Mouse (Mus musculus): ENCODE measurements around the gene Fgd2.
"Not testable (repeated sequence)": the region's sequence is repeated elsewhere in the genome, so short reads cannot be mapped to it uniquely, and the experiment has no call there.

Gene Fgd2

DNA sequence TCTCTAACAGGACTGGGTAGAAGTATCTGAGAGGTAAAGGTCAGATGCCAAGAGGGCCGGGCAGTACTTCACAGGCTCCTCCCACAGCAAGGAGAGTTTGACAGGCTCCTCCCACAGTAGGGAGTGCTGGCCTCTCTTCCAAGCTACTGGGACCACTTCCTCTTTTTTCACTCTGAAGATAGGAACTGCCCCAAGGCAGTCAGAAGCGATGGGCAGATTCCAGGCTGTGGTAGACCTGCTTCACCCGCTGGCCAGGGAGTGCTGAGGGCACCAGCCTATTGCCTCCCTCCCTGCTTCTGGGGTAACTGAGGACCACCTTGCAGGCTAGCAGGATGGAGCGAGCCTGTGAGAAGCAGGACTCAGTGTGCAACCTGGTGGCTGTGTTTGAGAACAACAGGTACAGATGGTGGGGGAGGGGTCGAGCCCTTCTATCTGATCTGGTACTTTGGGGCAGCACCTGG lies at the start of gene Fgd2:
Gene Fgd2, plus strand, starts transcription at position 154 of the 461 bp plus-strand sequence.
- DNase-seq (ENCODE audit: low read depth, low spot score): no peak

DNA sequence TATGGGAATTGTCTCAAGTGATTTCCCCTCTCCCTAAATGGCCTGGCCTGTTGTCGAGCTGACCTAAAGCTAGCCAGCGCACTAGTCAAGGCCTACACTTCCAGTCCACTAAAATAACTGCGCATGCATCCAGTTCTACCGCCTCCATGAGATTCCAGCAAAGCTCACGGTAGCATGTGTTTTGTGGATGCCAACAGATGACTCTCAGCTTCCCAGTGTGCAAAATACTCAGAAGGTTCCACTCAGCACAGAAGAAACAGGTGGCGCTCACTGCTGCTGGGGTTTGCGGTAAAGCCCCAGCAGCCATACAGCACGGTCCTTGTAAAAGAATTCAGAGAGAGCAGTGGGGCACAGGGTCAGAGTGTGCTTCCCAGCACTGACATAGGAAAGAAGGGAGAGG lies 49.1 kb upstream of the Fgd2 start:
- DNase-seq (ENCODE audit: low read depth, low spot score): peak; percentile 53

DNA sequence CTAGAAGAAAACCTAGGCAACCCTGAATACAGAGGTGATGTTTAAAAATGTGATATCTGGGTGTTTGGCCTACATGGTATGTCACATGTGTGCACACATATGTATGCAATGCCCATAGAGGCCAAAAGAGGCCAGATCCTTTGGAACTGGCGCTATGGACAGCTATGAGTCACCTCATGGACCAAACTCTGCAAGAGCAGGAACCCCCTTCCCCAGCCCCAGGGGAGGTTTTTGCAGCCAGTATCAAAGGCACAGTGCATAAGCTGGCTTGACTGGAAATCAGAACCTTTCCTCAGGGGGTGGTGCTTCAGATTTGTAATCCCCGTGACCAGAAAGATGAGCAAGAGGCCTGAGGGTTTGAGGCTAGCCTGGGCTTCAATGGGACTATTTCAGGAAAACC lies 48.6 kb upstream of the Fgd2 start:
- no peak for DNase-seq (ENCODE audit: low read depth, low spot score)

DNA sequence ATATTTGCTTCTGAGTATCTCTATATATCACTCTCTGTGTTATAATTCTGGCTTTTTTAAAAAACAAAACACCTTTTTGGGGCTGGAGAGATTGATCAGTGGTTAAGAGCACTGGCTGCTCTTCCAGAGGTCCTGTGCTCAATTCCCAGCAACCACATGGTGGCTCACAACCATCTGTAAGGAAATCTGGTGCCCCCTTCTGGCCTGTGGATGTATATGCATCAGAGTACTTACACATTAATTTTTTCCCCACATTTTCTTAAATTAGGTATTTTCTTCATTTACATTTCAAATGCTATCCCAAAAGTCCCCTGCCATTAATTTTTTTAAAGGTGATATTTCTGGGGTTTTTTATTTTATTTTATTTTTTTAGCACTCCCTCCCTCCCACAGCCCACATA lies 47.4 kb upstream of the Fgd2 start:
- no peak for DNase-seq (ENCODE audit: low read depth, low spot score)

DNA sequence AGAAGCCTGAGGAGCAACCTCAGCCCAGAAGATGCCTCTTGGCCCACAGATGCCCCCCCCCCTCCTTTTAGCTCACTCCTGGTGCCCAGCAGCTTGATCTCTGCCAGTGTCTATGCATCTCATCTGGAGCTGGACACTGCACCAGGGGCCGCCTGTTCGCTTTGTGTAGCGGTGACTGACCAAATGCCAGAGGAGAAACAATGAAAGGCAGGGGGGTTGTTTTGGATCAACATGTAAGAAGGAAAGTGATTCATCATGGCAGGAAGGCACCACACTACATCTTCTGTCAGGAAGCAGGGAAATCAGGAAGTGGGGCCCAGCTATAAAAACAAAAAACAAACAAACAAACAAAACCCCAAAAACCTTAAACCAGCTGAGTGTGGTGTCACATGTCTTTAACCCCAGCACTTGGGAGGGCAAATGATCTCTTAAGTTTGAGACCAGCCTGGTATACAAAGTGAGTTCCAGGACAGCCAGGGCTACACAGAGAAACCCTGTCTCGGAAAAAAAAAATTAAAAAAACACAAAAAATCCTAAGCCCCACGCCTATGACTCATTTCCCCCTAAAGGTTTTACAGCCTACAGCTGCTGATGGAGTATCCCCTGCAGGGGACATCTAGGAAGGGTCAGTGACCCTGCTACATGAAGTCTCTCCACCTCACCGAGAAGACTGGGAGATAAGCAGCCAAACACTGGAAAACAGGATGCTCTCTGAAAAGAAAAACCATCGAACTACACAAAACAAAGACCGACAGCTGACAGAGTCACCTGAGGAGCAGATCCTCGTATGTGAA lies 44.8 kb upstream of the Fgd2 start:
- no peak for DNase-seq (ENCODE audit: low read depth, low spot score)

DNA sequence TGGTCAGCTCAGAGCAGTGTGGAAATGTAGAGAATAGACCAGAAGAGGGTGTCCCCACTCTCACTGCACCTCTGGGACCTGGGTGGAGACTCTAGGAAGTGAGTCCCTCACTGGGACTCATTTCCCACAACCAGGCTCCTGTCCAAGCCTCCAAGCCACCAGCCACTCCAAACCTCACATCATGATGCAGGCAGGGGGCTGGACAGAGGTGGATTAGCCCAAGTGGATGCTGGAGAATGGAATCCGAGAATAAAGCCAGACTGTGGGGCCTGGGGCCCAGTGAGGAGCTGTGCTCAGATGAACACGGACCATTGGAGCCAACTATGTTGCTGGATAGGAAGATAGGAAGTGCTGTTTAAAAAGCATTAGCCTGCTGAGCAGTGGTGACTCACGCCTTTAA lies 43.8 kb upstream of the Fgd2 start:
- no peak for DNase-seq (ENCODE audit: low read depth, low spot score)

DNA sequence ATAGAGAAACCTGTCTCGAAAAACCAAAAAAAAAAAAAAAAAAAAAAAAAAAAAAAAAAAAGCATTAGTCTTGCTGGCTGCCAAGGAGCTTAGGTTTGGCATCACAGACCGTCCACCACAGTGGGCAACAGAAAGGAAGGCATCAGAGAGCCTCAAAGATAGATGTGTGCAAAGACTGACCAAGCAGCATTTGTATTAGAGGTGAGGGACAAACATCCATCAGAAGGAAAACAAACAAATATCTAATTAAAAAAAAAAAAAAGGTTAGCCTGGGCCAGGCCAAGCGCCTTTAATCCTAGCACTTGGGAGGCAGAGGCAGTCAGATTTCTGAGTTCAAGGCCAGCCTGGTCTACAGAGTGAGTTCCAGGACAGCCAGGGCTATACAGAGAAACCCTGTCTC lies 43.3 kb upstream of the Fgd2 start, which contains the start of gene Pi16:
Gene Pi16, plus strand, starts transcription at position 301 of the 400 bp plus-strand sequence.
- not testable (repeated sequence) for DNase-seq (ENCODE audit: low read depth, low spot score)

DNA sequence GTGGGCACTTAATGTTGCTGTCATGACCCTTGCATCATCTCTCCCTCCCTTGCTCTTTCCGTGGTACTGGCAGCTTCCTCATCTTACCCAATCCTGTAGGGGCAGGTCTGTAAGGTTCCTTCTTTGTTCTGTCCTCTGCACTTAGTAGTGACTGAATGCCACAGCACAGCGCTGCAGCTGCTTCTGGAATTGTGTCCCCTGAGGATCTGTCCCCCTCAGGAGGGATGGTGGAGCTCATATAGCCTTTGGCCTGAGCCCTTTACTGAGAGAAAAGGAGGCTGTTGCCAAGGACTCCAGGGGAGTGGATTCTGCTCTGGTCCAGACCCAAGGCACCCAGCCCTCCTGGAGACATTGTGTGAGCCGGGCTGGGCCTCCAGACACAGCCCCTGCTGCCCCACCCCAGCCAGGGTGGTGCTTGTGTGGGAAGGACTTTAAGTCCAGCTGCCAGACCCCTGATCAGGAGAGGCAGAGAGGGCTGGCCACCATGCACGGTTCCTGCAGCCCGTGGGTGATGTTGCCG lies 41.9 kb upstream of the Fgd2 start:
- DNase-seq (ENCODE audit: low read depth, low spot score): no peak

DNA sequence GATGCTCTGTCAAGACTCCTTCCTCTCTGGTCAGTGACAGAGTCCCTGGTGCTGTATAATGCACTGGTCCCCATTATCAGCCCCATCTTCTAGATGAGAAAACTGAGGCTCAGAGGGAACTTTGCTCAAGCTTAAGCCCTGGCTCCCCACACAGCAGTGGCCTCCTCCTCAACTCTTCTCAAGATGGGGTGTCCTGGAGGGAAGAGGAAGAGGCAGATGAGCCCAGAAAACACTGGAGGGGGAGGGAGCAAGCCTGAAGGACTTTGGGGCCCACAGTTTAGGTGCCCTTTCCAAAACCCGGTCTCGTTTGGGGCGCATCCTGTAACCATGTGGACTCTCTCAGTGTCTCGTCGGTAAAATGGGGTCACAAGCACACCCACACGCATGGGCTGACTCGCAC lies 41.2 kb upstream of the Fgd2 start:
- no peak for DNase-seq (ENCODE audit: low read depth, low spot score)

DNA sequence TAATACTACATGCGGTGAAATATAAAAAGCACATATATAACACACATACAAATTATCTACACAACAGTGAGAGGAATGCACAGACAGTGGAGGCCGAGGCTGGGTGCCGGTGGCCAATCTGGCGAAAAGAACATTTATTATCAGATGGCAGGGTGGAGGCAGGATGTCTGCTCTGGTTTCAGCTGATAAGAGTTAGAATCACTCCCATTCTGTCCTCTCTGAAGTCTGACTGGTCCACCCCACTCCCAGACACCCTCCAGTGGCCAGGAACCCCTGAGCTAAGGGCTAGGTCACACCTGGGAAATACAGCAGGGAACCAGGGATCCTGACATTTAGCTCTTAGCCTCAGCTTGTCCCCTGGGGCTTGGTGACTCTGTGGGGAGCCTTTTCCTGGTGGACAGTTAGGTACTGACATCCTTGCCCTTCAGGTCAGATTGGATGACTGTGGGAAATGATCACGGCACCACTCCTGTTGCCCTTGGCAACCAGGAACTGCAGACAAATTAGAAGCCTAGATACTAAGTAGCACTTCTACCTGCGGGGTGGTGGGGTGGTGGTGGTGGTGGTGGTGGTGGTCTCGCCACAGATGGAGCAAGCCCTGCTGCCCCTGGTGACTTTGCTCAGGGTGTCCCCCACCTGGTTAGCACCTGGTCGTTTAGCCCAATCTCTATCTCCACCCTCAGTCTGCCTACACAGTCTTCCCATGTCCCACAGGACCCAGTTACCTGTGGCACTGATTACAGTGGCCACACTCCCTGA lies 40.7 kb upstream of the Fgd2 start:
- DNase-seq (ENCODE audit: low read depth, low spot score): no peak

DNA sequence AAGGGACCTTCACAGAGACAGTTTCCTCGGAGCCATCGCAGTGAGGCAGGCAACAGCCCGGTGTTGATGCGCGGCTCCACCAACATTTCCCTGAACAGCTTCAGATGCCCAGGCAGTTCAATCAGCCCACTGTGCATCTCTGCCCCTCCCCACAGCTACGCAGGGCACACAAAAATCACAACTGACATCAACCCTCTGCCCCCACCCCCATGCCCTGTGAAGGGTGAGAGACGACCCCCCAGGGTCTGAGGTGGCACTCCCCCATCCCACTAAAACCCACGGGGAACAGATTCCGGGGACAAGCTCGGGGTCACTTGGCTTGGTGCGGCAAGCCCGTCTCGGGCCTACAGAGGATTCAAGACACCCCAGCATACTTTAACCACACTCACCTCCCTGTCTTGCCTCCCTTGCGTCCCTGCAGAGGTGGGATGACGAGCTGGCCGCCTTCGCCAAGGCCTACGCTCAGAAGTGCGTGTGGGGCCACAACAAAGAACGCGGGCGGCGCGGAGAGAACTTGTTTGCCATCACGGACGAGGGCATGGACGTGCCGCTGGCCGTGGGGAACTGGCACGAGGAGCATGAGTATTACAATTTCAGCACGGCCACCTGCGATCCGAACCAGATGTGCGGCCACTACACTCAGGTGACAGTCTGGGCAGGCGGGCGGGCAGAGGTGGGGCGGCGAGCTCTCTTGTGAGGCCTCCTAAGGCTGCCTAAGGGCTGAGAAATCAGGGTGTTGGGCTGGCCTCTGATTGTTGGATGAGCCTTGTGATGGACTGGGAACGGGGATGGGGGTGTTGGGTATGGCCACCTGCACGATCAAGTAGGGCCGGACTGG lies 38.7 kb upstream of the Fgd2 start:
- DNase-seq (ENCODE audit: low read depth, low spot score): no peak

DNA sequence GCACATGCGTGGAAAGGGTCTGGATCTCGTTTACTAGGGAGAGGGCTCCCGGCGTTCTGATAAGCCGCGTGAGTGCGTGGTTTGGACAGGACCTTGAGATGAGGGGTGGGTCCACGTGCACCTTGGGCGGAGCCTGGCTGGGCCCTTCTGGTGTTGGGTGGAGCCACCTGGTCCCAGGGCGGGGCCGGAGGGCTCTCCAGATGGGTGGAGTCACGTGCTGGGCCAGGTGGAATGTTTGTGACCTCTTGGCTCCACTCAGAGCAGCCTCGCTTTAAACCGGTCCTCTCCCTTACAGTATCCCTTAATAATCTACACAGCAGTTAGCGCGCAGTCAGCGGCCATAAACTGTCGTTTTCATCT lies 38.1 kb upstream of the Fgd2 start:
- no peak for DNase-seq (ENCODE audit: low read depth, low spot score)

DNA sequence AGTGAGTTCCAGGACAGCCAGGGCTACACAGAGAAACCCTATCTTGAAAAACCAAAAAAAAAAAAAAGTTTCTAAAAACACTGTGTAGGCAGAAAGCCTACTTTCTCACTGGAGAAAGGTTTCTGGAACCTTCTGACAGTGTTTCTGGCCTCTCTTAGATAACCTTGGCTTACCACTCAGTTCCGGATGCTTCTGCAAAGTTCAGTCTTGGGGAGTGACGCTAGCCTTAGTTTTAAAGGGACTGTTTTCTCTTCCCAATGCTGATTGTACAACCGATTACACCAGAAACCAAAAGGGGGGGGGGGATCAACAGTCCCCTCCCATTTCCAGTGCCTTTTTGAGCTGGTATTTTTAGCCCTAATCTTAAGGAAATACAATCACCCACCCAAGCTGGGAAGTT lies 37.1 kb upstream of the Fgd2 start:
- no peak for DNase-seq (ENCODE audit: low read depth, low spot score)

DNA sequence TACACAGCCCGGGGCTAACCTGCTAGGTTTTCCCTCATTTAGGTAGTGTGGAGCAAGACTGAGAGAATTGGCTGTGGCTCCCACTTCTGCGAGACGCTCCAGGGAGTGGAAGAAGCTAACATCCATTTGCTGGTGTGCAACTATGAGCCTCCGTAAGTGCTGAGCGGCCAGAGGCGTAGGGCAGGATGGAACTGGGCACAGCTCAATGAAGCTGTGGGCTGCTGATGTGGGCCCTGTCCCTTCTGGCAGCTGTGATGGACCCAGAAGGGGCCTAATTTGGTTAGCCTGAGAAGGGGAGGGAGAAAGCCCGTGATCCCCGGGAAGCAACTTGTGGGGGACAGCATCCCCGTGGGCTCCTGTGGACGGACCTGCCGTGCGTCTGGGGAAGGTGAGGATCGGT lies 34.9 kb upstream of the Fgd2 start:
- DNase-seq (ENCODE audit: low read depth, low spot score): no peak

DNA sequence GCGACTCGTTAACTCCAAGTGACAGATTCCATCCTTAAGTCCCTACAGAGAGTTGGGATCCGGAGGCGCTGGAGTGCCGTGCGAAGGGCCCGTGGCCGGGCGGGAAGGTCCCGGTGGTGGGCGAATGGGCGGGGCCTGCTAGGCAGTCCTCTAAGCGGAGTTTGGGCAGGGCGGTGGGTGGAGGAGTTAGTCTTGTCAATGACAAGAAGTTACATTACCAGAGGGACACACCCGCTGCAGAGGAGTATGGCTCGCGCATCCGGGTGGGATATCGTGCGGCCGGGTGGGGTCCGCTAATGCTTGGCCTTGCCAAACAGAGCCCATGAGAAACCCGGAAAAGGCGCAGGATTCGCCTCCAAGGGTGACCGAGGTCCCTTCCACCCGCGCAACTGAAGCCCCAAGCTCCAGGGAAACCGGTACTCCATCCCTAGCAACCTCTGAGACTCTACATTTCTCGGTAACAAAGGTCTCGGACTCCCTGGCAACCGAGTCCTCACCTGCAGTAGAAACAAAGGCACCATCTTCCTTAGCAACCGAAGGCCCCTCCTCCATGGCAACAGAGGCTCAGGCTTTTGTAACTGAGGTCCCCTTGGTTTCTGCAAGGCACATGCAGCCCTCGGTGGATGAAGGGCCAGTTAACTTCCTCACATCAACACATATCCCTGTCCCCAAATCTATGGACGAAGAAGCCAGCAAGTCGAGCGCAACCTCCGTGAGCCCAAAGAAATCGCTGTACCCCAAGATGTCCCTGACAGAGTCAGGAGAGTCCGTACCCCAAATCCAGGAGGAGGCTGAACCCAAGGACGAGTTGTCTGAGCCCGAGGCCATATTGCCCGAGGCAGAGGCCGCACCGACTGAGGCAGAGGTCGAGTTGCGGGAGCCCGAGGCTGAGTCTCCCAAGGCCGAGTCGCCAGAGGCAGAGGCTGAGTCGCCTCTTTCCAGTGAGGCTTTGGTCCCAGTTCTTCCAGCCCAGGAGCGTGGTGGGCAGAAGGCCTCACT lies 33.9 kb upstream of the Fgd2 start:
- DNase-seq (ENCODE audit: low read depth, low spot score): no peak

DNA sequence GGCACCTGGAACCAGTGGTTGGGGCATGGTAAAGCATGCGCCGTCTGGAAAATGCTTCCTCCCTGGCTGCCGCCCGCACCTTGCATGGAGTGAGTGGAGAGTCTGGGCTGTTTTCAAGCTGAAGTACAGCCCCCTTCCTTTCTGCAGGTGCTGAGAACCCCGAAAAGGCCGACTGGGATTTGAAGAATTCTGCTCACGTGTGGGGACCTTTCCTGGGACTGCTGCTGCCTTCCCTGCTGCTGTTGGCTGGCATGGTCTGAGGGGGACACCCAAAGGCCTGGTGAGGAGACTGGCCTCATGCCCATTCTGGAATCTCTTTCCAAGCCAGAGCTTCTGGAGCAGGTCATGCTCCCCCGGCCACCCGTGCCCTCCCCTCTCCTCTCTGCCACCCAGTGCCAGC lies 33.0 kb upstream of the Fgd2 start:
- no peak for DNase-seq (ENCODE audit: low read depth, low spot score)

DNA sequence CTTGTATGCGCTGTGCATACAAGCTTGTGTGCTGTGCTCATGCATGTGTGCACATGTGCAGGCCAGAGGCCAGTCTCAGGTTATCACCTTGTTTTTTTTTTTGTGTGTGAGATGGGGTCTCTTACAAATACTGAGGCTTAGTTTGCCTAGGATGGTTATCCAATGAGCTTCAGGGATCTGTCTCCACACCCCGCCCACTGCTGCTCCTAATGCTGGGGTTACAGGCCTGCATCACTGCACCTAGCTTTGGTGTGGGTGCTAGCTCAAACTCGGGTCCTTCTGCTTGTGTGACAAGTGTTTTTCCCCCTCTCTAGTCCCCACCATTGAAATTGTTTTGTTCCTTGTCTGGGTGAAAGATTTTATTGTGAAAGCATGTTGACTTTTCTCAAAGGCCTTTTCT lies 30.5 kb upstream of the Fgd2 start:
- no peak for DNase-seq (ENCODE audit: low read depth, low spot score)

DNA sequence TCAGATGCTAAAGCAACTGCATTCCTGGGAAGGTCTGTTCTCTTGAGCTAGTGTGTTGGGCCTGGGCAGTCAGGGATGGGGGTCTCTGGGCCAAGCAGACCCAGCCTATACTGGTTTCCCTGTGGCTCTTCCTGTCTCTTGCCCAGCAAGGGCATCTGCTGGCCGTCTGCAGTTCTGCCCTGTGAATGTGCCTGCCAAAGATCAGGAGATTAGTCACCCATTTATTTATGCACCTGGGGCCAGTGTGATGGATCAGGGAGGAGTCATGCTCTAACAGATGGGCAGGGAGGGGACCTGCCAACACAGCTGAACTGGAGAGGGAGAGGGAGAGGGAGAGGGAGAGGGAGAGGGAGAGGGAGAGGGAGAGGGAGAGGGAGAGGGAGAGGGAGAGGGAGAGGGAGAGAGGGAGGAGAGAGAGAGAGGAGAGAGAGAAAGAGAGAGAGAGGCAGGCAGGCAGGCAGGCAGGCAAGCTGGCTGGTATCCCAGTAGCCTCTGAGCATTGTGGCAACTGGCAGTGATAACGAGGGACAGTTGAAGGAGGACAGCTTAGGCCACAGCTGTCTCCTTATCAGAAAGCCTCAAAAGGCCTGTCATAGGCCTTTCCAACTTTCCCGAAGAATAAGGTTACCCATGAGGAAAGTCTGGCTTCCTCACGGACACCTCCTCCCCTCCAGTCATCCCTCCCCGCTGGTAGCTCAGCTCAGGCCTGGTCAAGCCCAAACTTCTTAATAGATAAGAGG lies 29.9 kb upstream of the Fgd2 start:
- no peak for DNase-seq (ENCODE audit: low read depth, low spot score)

DNA sequence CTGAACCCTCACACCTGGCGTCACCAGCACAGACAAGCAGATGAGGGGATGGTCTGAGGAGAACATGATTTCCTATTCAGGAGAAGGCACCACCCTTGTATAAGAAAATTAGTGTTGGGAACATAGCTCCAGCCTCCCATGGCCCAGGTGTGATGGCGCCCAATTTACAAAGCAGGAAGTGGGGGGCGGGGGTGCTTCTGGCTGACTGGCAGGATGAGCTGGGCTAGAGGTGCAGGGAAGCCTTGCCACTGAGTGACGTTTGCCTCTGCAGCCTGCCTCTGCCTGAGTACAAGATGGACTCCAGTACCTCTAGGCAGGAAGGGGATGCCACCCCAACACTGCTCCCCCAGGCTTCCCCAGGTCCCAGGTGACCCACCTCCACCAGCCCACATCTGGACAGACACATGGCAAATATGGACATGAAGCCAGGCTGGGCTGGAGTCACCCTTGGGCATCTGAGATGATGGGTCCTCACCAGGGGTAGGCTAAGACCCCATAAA lies 28.5 kb upstream of the Fgd2 start:
- DNase-seq (ENCODE audit: low read depth, low spot score): no peak
